Mouse (Mus musculus): ENCODE data around the gene Emc8. TPM values are rescaled to one million over a fixed set of nuclear protein-coding genes. Genes with fewer than 3 reads are reported as not detected.

Gene Emc8
- 113 and 138 TPM in 2 replicates for polyA plus RNA-seq (2014; fragmentation: Nextera tagmentation; extraction: Ambion mirVana)

GRCm38 (mm10) chr8:120668374-120668905, at the start of gene Emc8:
Gene Emc8, minus strand, starts transcription at chr8:120668573.
- no peaks in the 10 kb centered on the region for H3K9me3 ChIP-seq (ENCODE audit: control insufficient read depth, low read length)
- peak within 1 kb of the TSS; percentile 87 for H3K4me2 ChIP-seq (replicated peaks)
- H3K4me3 ChIP-seq (replicated peaks; ENCODE audit: low read length), result peak within 1 kb of the TSS; percentile 97
- under 1% methylated on average over 39 of the region's 51 CpGs for WGBS
- H3K9ac ChIP-seq, result peak within 1 kb of the TSS; percentile 91
- DNase-seq (ENCODE audit: low spot score) (no peak), ATAC-seq (ENCODE audit: low FRiP score) (peak; percentile 31; the same call in 1 of the 2 replicates)
- H3K4me1 ChIP-seq (replicated peaks; ENCODE audit: control insufficient read depth, insufficient read depth, low read length), result peaks cover 30% of the 10 kb centered on the region
- peak within 1 kb of the TSS; percentile 87 for H3K27ac ChIP-seq
- H3K36me3 ChIP-seq (replicated peaks; ENCODE audit: control insufficient read depth, insufficient read depth), result peaks cover 39% of the 10 kb centered on the region
- H3K27me3 ChIP-seq (ENCODE audit: control insufficient read depth, insufficient read depth, low read length), result no peaks in the 10 kb centered on the region

GRCm38 (mm10) chr8:120715996-120716680, 47.8 kb upstream of the Emc8 start:
- no peak overlapping the region for H3K9ac ChIP-seq
- no peaks in the 10 kb centered on the region for H3K9me3 ChIP-seq (ENCODE audit: control insufficient read depth, low read length)
- 85% methylated on average over 15 of the region's 15 CpGs for WGBS
- DNase-seq (ENCODE audit: low spot score), result no peak
- no peak overlapping the region for H3K4me2 ChIP-seq (replicated peaks)
- no peaks in the 10 kb centered on the region for H3K36me3 ChIP-seq (replicated peaks; ENCODE audit: control insufficient read depth, insufficient read depth)
- ATAC-seq (ENCODE audit: low FRiP score), result no peak
- H3K27ac ChIP-seq, result no peak overlapping the region
- H3K4me1 ChIP-seq (replicated peaks; ENCODE audit: control insufficient read depth, insufficient read depth, low read length), result no peaks in the 10 kb centered on the region
- H3K27me3 ChIP-seq (ENCODE audit: control insufficient read depth, insufficient read depth, low read length), result no peaks in the 10 kb centered on the region
- no peak overlapping the region for H3K4me3 ChIP-seq (replicated peaks; ENCODE audit: low read length)

- Histone ChIP-seq H3K4me3 (replicated peaks; ENCODE audit: low read length) (no peak overlapping the region), H3K4me2 (replicated peaks) (no peak overlapping the region), H3K36me3 (replicated peaks; ENCODE audit: control insufficient read depth, insufficient read depth) (no peaks in the 10 kb centered on the region), H3K4me1 (replicated peaks; ENCODE audit: control insufficient read depth, insufficient read depth, low read length) (no peaks in the 10 kb centered on the region), H3K9me3 (ENCODE audit: control insufficient read depth, low read length) (no peaks in the 10 kb centered on the region), H3K27me3 (ENCODE audit: control insufficient read depth, insufficient read depth, low read length) (no peaks in the 10 kb centered on the region), H3K27ac (no peak overlapping the region), H3K9ac (no peak overlapping the region)
- ATAC-seq (ENCODE audit: low FRiP score), result no peak
- 85% methylated on average over 6 of the region's 6 CpGs for WGBS
- DNase-seq (ENCODE audit: low spot score), result no peak
Measured at GRCm38 (mm10) chr8:120715200-120715599, 46.8 kb upstream of the Emc8 start.

- 87% methylated on average over 10 of the region's 10 CpGs for WGBS
Measured at GRCm38 (mm10) chr8:120709176-120709575, 40.8 kb upstream of the Emc8 start.

GRCm38 (mm10) chr8:120706193-120706592, 37.8 kb upstream of the Emc8 start:
- H3K36me3 ChIP-seq (replicated peaks; ENCODE audit: control insufficient read depth, insufficient read depth), result no peaks in the 10 kb centered on the region
- H3K4me3 ChIP-seq (replicated peaks; ENCODE audit: low read length), result no peak overlapping the region
- no peak for DNase-seq (ENCODE audit: low spot score)
- H3K27ac ChIP-seq, result no peak overlapping the region
- no peak for ATAC-seq (ENCODE audit: low FRiP score)
- WGBS, result 76% methylated on average over 3 of the region's 3 CpGs
- no peak overlapping the region for H3K9ac ChIP-seq
- no peaks in the 10 kb centered on the region; the same call in 1 of the 2 replicates for H3K27me3 ChIP-seq (ENCODE audit: control insufficient read depth, insufficient read depth, low read length)
- no peak overlapping the region for H3K4me2 ChIP-seq (replicated peaks)
- H3K4me1 ChIP-seq (replicated peaks; ENCODE audit: control insufficient read depth, insufficient read depth, low read length), result no peaks in the 10 kb centered on the region
- no peaks in the 10 kb centered on the region for H3K9me3 ChIP-seq (ENCODE audit: control insufficient read depth, low read length)

More at GRCm38 (mm10) chr8:120709176-120709575, 40.8 kb upstream of the Emc8 start:
- no peak overlapping the region for H3K4me2 ChIP-seq (replicated peaks)
- H3K9ac ChIP-seq, result no peak overlapping the region
- H3K27me3 ChIP-seq (ENCODE audit: control insufficient read depth, insufficient read depth, low read length), result no peaks in the 10 kb centered on the region
- no peaks in the 10 kb centered on the region for H3K9me3 ChIP-seq (ENCODE audit: control insufficient read depth, low read length)
- H3K27ac ChIP-seq, result no peak overlapping the region
- no peak for ATAC-seq (ENCODE audit: low FRiP score)
- no peak overlapping the region for H3K4me3 ChIP-seq (replicated peaks; ENCODE audit: low read length)
- no peaks in the 10 kb centered on the region for H3K4me1 ChIP-seq (replicated peaks; ENCODE audit: control insufficient read depth, insufficient read depth, low read length)
- DNase-seq (ENCODE audit: low spot score), result no peak
- no peaks in the 10 kb centered on the region for H3K36me3 ChIP-seq (replicated peaks; ENCODE audit: control insufficient read depth, insufficient read depth)

GRCm38 (mm10) chr8:120705163-120705562, 36.8 kb upstream of the Emc8 start:
- H3K36me3 ChIP-seq (replicated peaks; ENCODE audit: control insufficient read depth, insufficient read depth), result no peaks in the 10 kb centered on the region
- 84% methylated on average over 15 of the region's 15 CpGs for WGBS
- H3K4me3 ChIP-seq (replicated peaks; ENCODE audit: low read length), result no peak overlapping the region
- no peak overlapping the region for H3K9ac ChIP-seq
- H3K9me3 ChIP-seq (ENCODE audit: control insufficient read depth, low read length), result no peaks in the 10 kb centered on the region
- ATAC-seq (ENCODE audit: low FRiP score) (no peak), DNase-seq (ENCODE audit: low spot score) (no peak)
- H3K27ac ChIP-seq, result no peak overlapping the region
- no peak overlapping the region for H3K4me2 ChIP-seq (replicated peaks)
- H3K27me3 ChIP-seq (ENCODE audit: control insufficient read depth, insufficient read depth, low read length), result no peaks in the 10 kb centered on the region; the same call in 1 of the 2 replicates
- no peaks in the 10 kb centered on the region for H3K4me1 ChIP-seq (replicated peaks; ENCODE audit: control insufficient read depth, insufficient read depth, low read length)

GRCm38 (mm10) chr8:120704203-120704602, 35.8 kb upstream of the Emc8 start:
- no peaks in the 10 kb centered on the region for H3K36me3 ChIP-seq (replicated peaks; ENCODE audit: control insufficient read depth, insufficient read depth)
- H3K9ac ChIP-seq, result no peak overlapping the region
- no peaks in the 10 kb centered on the region for H3K9me3 ChIP-seq (ENCODE audit: control insufficient read depth, low read length)
- DNase-seq (ENCODE audit: low spot score), result no peak
- H3K27ac ChIP-seq, result no peak overlapping the region
- H3K27me3 ChIP-seq (ENCODE audit: control insufficient read depth, insufficient read depth, low read length), result no peaks in the 10 kb centered on the region; the same call in 1 of the 2 replicates
- H3K4me1 ChIP-seq (replicated peaks; ENCODE audit: control insufficient read depth, insufficient read depth, low read length), result no peaks in the 10 kb centered on the region
- no peak overlapping the region for H3K4me3 ChIP-seq (replicated peaks; ENCODE audit: low read length)
- ATAC-seq (ENCODE audit: low FRiP score), result no peak
- H3K4me2 ChIP-seq (replicated peaks), result no peak overlapping the region
- 65% methylated on average over 9 of the region's 9 CpGs for WGBS

- H3K9ac ChIP-seq, result no peak overlapping the region
- H3K9me3 ChIP-seq (ENCODE audit: control insufficient read depth, low read length), result no peaks in the 10 kb centered on the region
- DNase-seq (ENCODE audit: low spot score), result no peak
- H3K4me2 ChIP-seq (replicated peaks), result no peak overlapping the region
- no peaks in the 10 kb centered on the region for H3K4me1 ChIP-seq (replicated peaks; ENCODE audit: control insufficient read depth, insufficient read depth, low read length)
- ATAC-seq (ENCODE audit: low FRiP score), result no peak
- 69% methylated on average over 19 of the region's 19 CpGs for WGBS
- H3K4me3 ChIP-seq (replicated peaks; ENCODE audit: low read length), result no peak overlapping the region
- no peaks in the 10 kb centered on the region; the same call in 1 of the 2 replicates for H3K27me3 ChIP-seq (ENCODE audit: control insufficient read depth, insufficient read depth, low read length)
- H3K36me3 ChIP-seq (replicated peaks; ENCODE audit: control insufficient read depth, insufficient read depth), result no peaks in the 10 kb centered on the region
- H3K27ac ChIP-seq, result no peak overlapping the region
Measured at GRCm38 (mm10) chr8:120701758-120702465, 33.5 kb upstream of the Emc8 start.

GRCm38 (mm10) chr8:120700053-120700452, 31.7 kb upstream of the Emc8 start:
- H3K4me3 ChIP-seq (replicated peaks; ENCODE audit: low read length), result no peak overlapping the region
- H3K36me3 ChIP-seq (replicated peaks; ENCODE audit: control insufficient read depth, insufficient read depth), result no peaks in the 10 kb centered on the region
- no peak overlapping the region for H3K27ac ChIP-seq
- H3K9me3 ChIP-seq (ENCODE audit: control insufficient read depth, low read length), result no peaks in the 10 kb centered on the region
- no peaks in the 10 kb centered on the region; the same call in 1 of the 2 replicates for H3K4me1 ChIP-seq (replicated peaks; ENCODE audit: control insufficient read depth, insufficient read depth, low read length)
- no peak overlapping the region for H3K4me2 ChIP-seq (replicated peaks)
- DNase-seq (ENCODE audit: low spot score) (no peak), ATAC-seq (ENCODE audit: low FRiP score) (no peak)
- no peak overlapping the region for H3K9ac ChIP-seq
- WGBS, result 92% methylated on average over 4 of the region's 4 CpGs
- no peaks in the 10 kb centered on the region; the same call in 1 of the 2 replicates for H3K27me3 ChIP-seq (ENCODE audit: control insufficient read depth, insufficient read depth, low read length)

Data from hindbrain, embryonic 14.5 days (tissue).